Comparison of ENCODE assay signal across 8 mouse cellular contexts in the genomic region with DNA sequence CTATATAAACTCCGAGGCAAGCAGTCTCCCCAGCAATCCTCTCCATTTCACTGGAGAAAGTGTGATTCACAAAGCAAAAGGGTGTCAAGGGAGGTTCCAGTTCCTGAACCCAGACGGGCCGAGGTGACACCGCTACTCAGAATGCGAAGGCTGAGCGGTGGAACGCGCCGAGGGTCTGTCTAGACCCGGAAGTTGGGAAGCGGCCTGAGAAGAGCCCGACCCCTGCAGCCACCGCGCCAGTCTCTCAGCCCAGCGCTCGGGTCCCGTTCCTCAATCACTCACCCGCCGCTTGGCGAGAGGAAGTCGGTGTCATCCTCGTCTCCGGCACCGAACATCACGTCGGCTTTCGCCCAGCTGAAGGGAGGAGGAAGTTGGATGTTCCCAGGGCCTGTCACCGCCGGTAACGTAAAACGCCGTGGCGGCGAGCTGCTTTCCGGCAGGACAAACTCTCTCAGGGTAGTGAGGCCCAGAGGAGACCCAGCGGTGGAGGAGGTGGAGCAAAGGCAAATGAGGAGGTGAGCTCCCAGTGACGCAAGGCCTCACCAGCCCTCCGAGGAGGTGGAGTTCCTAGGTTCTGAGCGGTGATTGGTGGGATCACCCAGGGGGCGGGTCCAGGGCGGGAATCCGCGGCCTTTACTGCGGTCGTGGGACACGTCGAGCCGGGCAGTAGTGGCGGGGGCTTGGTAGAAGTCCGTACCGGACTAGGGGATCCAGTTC. TPM values are rescaled to one million over a fixed set of nuclear protein-coding genes. Genes with fewer than 3 reads are reported as not detected.
A peak's percentile ranks its signal among the peaks of the same experiment; 100 is the strongest.
DNase-seq lines count a peak whose midpoint lies in the region; ATAC-seq lines count a peak whose summit lies in the region.

TSS of gene Fkbp15 (minus strand) at position 461 of the 717 bp plus-strand sequence.
TSS of gene Slc31a1 (plus strand) at position 640 of the 717 bp plus-strand sequence.

- intact Hi-C loops in heart, postnatal 14 days (cut with DNase I): loop anchor here (2.0 kb wide), 1 partner anchor 47 kb away; no protein-coding TSS in a partner anchor

- no peaks in the 10 kb centered on the region for H3K9me3 ChIP-seq in forebrain, embryonic 14.5 days (replicated peaks; ENCODE audit: control insufficient read depth, low read length)
- no peaks in the 10 kb centered on the region for H3K9me3 ChIP-seq in neural tube, embryonic 15.5 days (replicated peaks)

- H3K27ac ChIP-seq in forebrain, embryonic 14.5 days (ENCODE audit: low read depth, low read length): peak within 1 kb of the TSS; percentile 56; the same call in 1 of the 2 replicates
- peak within 1 kb of the TSS; percentile 89 for H3K27ac ChIP-seq in neural tube, embryonic 15.5 days (replicated peaks)

- WGBS in forebrain, embryonic 14.5 days: under 1% methylated on average over 51 of the region's 51 CpGs
- under 1% methylated on average over 51 of the region's 51 CpGs for WGBS in neural tube, embryonic 15.5 days

- peak; percentile 100 for ATAC-seq in forebrain, embryonic 14.5 days
- peak; percentile 100 for ATAC-seq in neural tube, embryonic 15.5 days (ENCODE audit: low FRiP score)

- peak within 1 kb of the TSS; percentile 76 for H3K9ac ChIP-seq in forebrain, embryonic 14.5 days (ENCODE audit: low read length)
- H3K9ac ChIP-seq in neural tube, embryonic 15.5 days (replicated peaks): peak within 1 kb of the TSS; percentile 84

- H3K4me2 ChIP-seq in forebrain, embryonic 14.5 days (ENCODE audit: low read length): peak within 1 kb of the TSS; percentile 79
- H3K4me2 ChIP-seq in neural tube, embryonic 15.5 days: peak within 1 kb of the TSS; percentile 80

- peaks cover 11% of the 10 kb centered on the region for H3K4me1 ChIP-seq in forebrain, embryonic 14.5 days (ENCODE audit: control insufficient read depth, insufficient read depth, low read length)
- peaks cover 31% of the 10 kb centered on the region for H3K4me1 ChIP-seq in neural tube, embryonic 15.5 days

- peak; percentile 99 for DNase-seq in ES-CJ7 (ENCODE audit: low read depth, low spot score)
- peak; percentile 93 for DNase-seq in cerebellum, adult 11 months
- DNase-seq in forebrain, embryonic 14.5 days (ENCODE audit: low spot score): peak; percentile 99
- DNase-seq in heart, postnatal 14 days: peak; percentile 92 to 94
- DNase-seq in layer of hippocampus, adult 11-12 months (ENCODE audit: low spot score): peak; percentile 97
- DNase-seq in lung, adult 18-20 months: peak; percentile 98
- peak; percentile 99 for DNase-seq in testis, postnatal 14 days (ENCODE audit: low spot score)

- no peaks in the 10 kb centered on the region for H3K27me3 ChIP-seq in forebrain, embryonic 14.5 days (replicated peaks; ENCODE audit: control insufficient read depth, insufficient read depth, low read length)
- no peaks in the 10 kb centered on the region for H3K27me3 ChIP-seq in neural tube, embryonic 15.5 days (replicated peaks)

- H3K36me3 ChIP-seq in forebrain, embryonic 14.5 days (ENCODE audit: control insufficient read depth, insufficient read depth, low read length): no peaks in the 10 kb centered on the region
- H3K36me3 ChIP-seq in neural tube, embryonic 15.5 days: 0 out of 2 replicates have a peak, but pooled peaks cover 3% of the 10 kb centered on the region

- H3K4me3 ChIP-seq in forebrain, embryonic 14.5 days (ENCODE audit: low read depth, low read length): peak within 1 kb of the TSS; percentile 73
- H3K4me3 ChIP-seq in neural tube, embryonic 15.5 days (replicated peaks): peak within 1 kb of the TSS; percentile 89

RNA-seq across cellular contexts. Expression of gene Fkbp15, which starts in this region (rescaled TPM):
- polyA plus RNA-seq in forebrain, embryonic 14.5 days (2014; fragmentation: Nextera tagmentation; extraction: Ambion mirVana): 15.7 and 18.6 TPM in 2 replicates
- total RNA-seq in heart, postnatal 14 days (2021): 10 to 100 TPM; 19.5 to 23.6 TPM
- 22.6 and 24.2 TPM in 2 replicates for polyA plus RNA-seq in neural tube, embryonic 15.5 days (2015; fragmentation: Nextera tagmentation; extraction: Ambion mirVana)

RNA-seq across cellular contexts. Expression of gene Slc31a1, which starts in this region (rescaled TPM):
- 43.9 and 44.9 TPM in 2 replicates for polyA plus RNA-seq in forebrain, embryonic 14.5 days (2014; fragmentation: Nextera tagmentation; extraction: Ambion mirVana)
- 10 to 100 TPM; 25.9 to 28.5 TPM for total RNA-seq in heart, postnatal 14 days (2021)
- 32.2 and 36.5 TPM in 2 replicates for polyA plus RNA-seq in neural tube, embryonic 15.5 days (2015; fragmentation: Nextera tagmentation; extraction: Ambion mirVana)

Comparison
In these comparisons a context has a peak if more than half of its experiments do, and no peak if none do; other contexts are left out.
1. Peak in every context shown above with its lines: DNase-seq, ATAC-seq, H3K4me3 ChIP-seq and H3K27ac ChIP-seq.